Mouse (Mus musculus) kidney, postnatal 14 days (tissue): ENCODE measurements around the gene Olfr589.
"Not testable (repeated sequence)": the region's sequence is repeated elsewhere in the genome, so short reads cannot be mapped to it uniquely, and the experiment has no call there.

ENCODE experiments used
- DNase-seq: peaks from one replicate; pipeline ENCODE4 v3.0.0; 2022; ENCODE audit warnings: mixed read lengths

Olfr589 gene

DNA sequence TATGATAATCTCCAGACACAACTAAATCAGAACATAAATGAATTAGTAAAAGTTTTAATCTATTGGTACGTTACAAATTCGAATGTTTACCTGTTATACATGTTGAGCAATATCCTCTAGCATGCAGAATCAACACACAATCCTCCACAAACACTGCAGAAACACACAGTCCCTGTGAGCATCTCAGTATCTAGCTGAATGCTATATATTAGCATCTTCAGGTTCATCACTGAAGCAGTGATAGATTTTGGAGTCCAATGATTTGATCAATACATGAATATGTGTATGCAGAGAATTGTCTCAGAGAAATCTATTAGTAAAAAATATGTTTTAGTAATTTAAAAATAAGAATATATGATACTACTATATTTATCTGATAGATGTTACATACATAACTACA, at the start of gene Olfr589:
TSS of gene Olfr589 (minus strand) at position 101 of the 400 bp plus-strand sequence.
- DNase-seq, result no peak

DNA sequence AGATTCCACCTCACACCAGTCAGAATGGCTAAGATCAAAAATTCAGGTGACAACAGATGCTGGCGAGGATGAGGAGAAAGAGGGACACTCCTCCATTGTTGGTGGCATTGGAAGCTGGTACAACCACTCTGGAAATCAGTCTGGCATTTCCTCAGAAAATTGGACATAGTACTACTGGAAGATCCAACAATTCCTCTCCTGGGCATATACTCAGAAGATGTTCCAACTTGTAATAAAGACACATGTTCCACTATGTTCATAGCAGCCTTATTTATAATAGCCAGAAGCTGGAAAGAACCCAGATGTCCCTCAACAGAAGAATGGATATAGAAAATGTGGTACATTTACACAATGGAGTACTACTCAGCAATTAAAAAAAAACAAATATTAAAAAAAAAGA, 28.3 kb upstream of the Olfr589 start, which contains the start of gene Olfr592:
TSS of gene Olfr592 (plus strand) at position 301 of the 400 bp plus-strand sequence.
- DNase-seq, result not testable (repeated sequence)

GRCm38 (mm10) chr7:103178240-103178639, 22.1 kb upstream of the Olfr589 start, which contains the start of gene Olfr591:
TSS of gene Olfr591 (minus strand) at chr7:103178340.
- no peak for DNase-seq

DNA sequence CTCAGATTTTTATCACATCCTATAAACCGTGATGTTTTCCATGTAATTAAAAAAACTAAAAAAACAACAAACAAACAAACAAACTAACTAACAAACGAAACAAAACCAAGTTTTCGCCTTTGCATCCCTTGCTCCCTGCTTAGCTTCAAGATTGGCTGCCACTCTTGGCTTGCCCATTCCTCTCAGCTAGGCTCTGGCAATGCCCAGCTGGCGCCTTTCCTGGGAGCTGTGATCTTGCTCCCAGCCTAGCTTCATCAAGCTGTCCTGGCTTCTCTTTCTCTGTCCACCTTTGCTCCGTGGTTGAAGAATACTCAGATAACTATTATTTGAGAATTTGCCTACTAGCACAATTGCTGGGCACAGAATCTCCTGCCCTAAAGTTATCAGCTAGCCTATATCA, 13.5 kb upstream of the Olfr589 start:
- DNase-seq, result no peak

DNA sequence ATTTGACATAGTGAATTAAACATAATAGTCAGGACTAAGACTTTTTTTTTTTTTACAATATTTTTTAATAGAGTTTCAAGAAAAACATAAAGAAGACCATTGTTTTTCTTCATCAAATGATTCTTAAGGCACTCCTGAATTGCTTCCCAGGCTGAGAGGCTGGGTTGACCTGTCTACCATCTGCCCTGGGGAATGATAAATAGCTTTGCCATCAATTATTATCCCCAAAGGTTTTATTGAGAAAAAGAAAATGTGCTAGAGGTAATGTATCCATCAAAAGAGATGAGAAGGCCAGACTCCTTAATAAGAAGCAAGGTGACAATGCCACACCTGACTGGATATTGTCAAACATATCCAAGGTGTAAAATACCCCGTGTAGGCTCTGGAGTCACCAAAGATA, 15.6 kb downstream of the Olfr589 start, which contains the start of gene Olfr588-ps1:
TSS of gene Olfr588-ps1 (plus strand) at position 301 of the 400 bp plus-strand sequence.
- no peak for DNase-seq

- DNase-seq, result no peak
Observed at GRCm38 (mm10) chr7:103125538-103125937, 30.6 kb downstream of the Olfr589 start, which contains the start of gene Olfr586. TSS of gene Olfr586 (minus strand) at chr7:103125638.

DNA sequence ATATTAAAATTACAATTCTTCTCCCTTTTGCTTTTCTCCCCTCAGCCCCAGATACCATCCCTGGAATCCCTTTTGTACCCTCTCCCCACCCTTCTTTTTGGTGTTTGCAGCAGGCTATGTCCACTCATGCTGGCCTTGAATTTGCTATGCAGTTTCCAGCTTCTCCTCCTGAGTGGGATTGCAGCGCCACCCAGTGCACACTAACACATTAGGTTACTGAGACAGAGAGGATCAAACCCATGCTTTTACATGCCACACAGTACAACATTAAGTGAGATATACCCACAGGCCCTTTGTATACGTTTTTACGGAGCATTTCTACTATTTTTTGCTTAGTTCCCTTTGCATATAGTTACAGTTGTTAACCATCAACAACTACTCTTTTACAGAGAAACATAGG, 36.8 kb downstream of the Olfr589 start:
- DNase-seq, result no peak
